Mouse (Mus musculus) gastrocnemius, postnatal 10 days (tissue): ENCODE results near the gene Adipoq. TPM values are rescaled to one million over a fixed set of nuclear protein-coding genes. Genes with fewer than 3 reads are reported as not detected.

Experiments used
- microRNA-seq, 2 experiments: library from miRNA; unstranded; fragments of <30 nt; microRNA quantifications; one replicate each; pipeline ENCODE4 v1.2.0; 2021
- total RNA-seq, 2 experiments: library from RNA; stranded (reverse); gene quantifications; 2 replicates each; pipeline ENCODE4 v1.2.3; 2021

Gene Adipoq
- total RNA-seq, 2 experiments from 2014 or later, result 12.4 to 15.1 TPM

Small RNAs within 50 kb of the gene (microRNA-seq; reads per million reads assigned to microRNA genes)
- gene Gm49346, result 0.64 to 1.5 reads per million in 2 experiments

Other genes with a start within 250 kb of the Adipoq start
- under 1 TPM in 1 of 2 experiments, not detected in 1; 0.54 TPM for gene Fetub, start 228.2 kb upstream of the Adipoq start, total RNA-seq
- gene Hrg, start 195.5 kb upstream of the Adipoq start, total RNA-seq, result under 1 TPM in 1 of 2 experiments, not detected in 1; 0.34 TPM
- gene Kng2, start 117.1 kb upstream of the Adipoq start, total RNA-seq, result under 1 TPM in 1 of 2 experiments, not detected in 1; 0.32 TPM
- 1 to 10 TPM in 1 of 2 experiments, not detected in 1; 1.7 TPM for gene Kng1, start 88.7 kb upstream of the Adipoq start, total RNA-seq
- gene Eif4a2, start 39.1 kb upstream of the Adipoq start, total RNA-seq, result 100 to 1,000 TPM; 272 to 309 TPM
- gene Rfc4, start 18.8 kb upstream of the Adipoq start, total RNA-seq, result 1 to 10 TPM; 7.4 to 8.2 TPM
- 1 to 10 TPM; 9.5 to 9.8 TPM for gene St6gal1, start 78.2 kb downstream of the Adipoq start, total RNA-seq